Mouse (Mus musculus): ENCODE data around the gene Rpl9-ps6. TPM values are rescaled to one million over a fixed set of nuclear protein-coding genes. Genes with fewer than 3 reads are reported as not detected.

Gene Rpl9-ps6
- total RNA-seq, 2 experiments from 2014 or later, result 28.5 to 47.2 TPM

Other genes starting within 250 kb of the Rpl9-ps6 start
- 10 to 100 TPM; 55.3 to 63.9 TPM for gene Sgms1, start 76.9 kb downstream of the Rpl9-ps6 start, total RNA-seq (2021)
- gene Minpp1, start 19.2 kb upstream of the Rpl9-ps6 start, total RNA-seq (2021), result 10 to 100 TPM; 14.4 to 14.7 TPM
- 10 to 100 TPM; 13.1 to 15.2 TPM for gene Papss2, start 129.2 kb upstream of the Rpl9-ps6 start, total RNA-seq (2021)

Measured in heart, adult 18-20 months (tissue).